Mouse (Mus musculus): ENCODE measurements around the gene Tk1. TPM values are rescaled to one million over a fixed set of nuclear protein-coding genes. Genes with fewer than 3 reads are reported as not detected.
A peak's percentile ranks its signal among the peaks of the same experiment; 100 is the strongest.

Gene Tk1
- 92.9 and 102 TPM in 2 replicates for polyA plus RNA-seq (2015; fragmentation: Nextera tagmentation; extraction: Ambion mirVana)

GRCm38 (mm10) chr11:117825333-117826101 lies at the start of gene Tk1, which contains the start of gene Afmid:
Tk1 (minus strand) TSS chr11:117826092.
Afmid (plus strand) TSS chr11:117825924.
- Histone ChIP-seq H3K9me3 (replicated peaks) (no peaks in the 10 kb centered on the region), H3K9ac (peak within 1 kb of the TSS; percentile 73), H3K36me3 (peaks cover 21% of the 10 kb centered on the region), H3K27ac (peak within 1 kb of the TSS; percentile 95), H3K4me1 (replicated peaks) (peaks cover 87% of the 10 kb centered on the region), H3K27me3 (no peaks in the 10 kb centered on the region), H3K4me2 (peak within 1 kb of the TSS; percentile 92), H3K4me3 (peak within 1 kb of the TSS; percentile 65)
- WGBS = under 1% methylated on average over 34 of the region's 34 CpGs
- peak; percentile 19; the same call in 1 of the 2 replicates for ATAC-seq (replicated peaks; ENCODE audit: insufficient number of reproducible peaks, insufficient read depth, low FRiP score, low read depth)

GRCm38 (mm10) chr11:117875681-117876080 lies 49.8 kb upstream of the Tk1 start:
- H3K4me2 ChIP-seq = no peak overlapping the region
- ATAC-seq (replicated peaks; ENCODE audit: insufficient number of reproducible peaks, insufficient read depth, low FRiP score, low read depth) = no peak
- H3K4me3 ChIP-seq = no peak overlapping the region
- no peaks in the 10 kb centered on the region for H3K36me3 ChIP-seq
- peak overlapping the region; percentile 54; the same call in 1 of the 2 replicates for H3K27ac ChIP-seq
- H3K4me1 ChIP-seq (replicated peaks) = peaks cover 48% of the 10 kb centered on the region
- WGBS = 11% methylated on average over 6 of the region's 6 CpGs
- no peak overlapping the region for H3K9ac ChIP-seq
- no peaks in the 10 kb centered on the region for H3K9me3 ChIP-seq (replicated peaks)
- H3K27me3 ChIP-seq = no peaks in the 10 kb centered on the region; the same call in 1 of the 2 replicates

GRCm38 (mm10) chr11:117874419-117874818 lies 48.5 kb upstream of the Tk1 start:
- Histone ChIP-seq H3K9me3 (replicated peaks) (no peaks in the 10 kb centered on the region), H3K9ac (no peak overlapping the region), H3K36me3 (no peaks in the 10 kb centered on the region), H3K27ac (no peak overlapping the region), H3K4me3 (no peak overlapping the region), H3K4me2 (no peak overlapping the region), H3K27me3 (no peaks in the 10 kb centered on the region), H3K4me1 (replicated peaks) (peaks cover 49% of the 10 kb centered on the region)
- no peak for ATAC-seq (replicated peaks; ENCODE audit: insufficient number of reproducible peaks, insufficient read depth, low FRiP score, low read depth)
- WGBS = 64% methylated on average over 4 of the region's 4 CpGs

GRCm38 (mm10) chr11:117872861-117873608 lies 47.1 kb upstream of the Tk1 start, which contains the start of gene Tha1:
Tha1 (minus strand) TSS chr11:117873481.
- Histone ChIP-seq H3K27ac (peak within 1 kb of the TSS; percentile 76), H3K36me3 (no peaks in the 10 kb centered on the region), H3K9me3 (replicated peaks) (no peaks in the 10 kb centered on the region), H3K4me3 (peak within 1 kb of the TSS; percentile 88), H3K27me3 (no peaks in the 10 kb centered on the region), H3K9ac (peak within 1 kb of the TSS; percentile 80), H3K4me2 (peak within 1 kb of the TSS; percentile 99), H3K4me1 (replicated peaks) (peaks cover 37% of the 10 kb centered on the region)
- peak; percentile 77 for ATAC-seq (replicated peaks; ENCODE audit: insufficient number of reproducible peaks, insufficient read depth, low FRiP score, low read depth)
- WGBS = 1% methylated on average over 51 of the region's 51 CpGs

- no peak overlapping the region for H3K27ac ChIP-seq
- no peaks in the 10 kb centered on the region for H3K27me3 ChIP-seq
- 58% methylated on average over 12 of the region's 12 CpGs for WGBS
- H3K36me3 ChIP-seq = no peaks in the 10 kb centered on the region
- peaks cover 30% of the 10 kb centered on the region for H3K4me1 ChIP-seq (replicated peaks)
- no peaks in the 10 kb centered on the region for H3K9me3 ChIP-seq (replicated peaks)
- H3K9ac ChIP-seq = no peak overlapping the region
- no peak for ATAC-seq (replicated peaks; ENCODE audit: insufficient number of reproducible peaks, insufficient read depth, low FRiP score, low read depth)
- no peak overlapping the region for H3K4me3 ChIP-seq
- H3K4me2 ChIP-seq = peak overlapping the region; percentile 99
Observed at GRCm38 (mm10) chr11:117871911-117872584, 46.2 kb upstream of the Tk1 start.

GRCm38 (mm10) chr11:117871376-117871775 lies 45.5 kb upstream of the Tk1 start:
- H3K4me1 ChIP-seq (replicated peaks) = peaks cover 30% of the 10 kb centered on the region
- H3K27ac ChIP-seq = no peak overlapping the region
- no peak overlapping the region for H3K4me3 ChIP-seq
- H3K9me3 ChIP-seq (replicated peaks) = no peaks in the 10 kb centered on the region
- no peak overlapping the region for H3K9ac ChIP-seq
- no peak overlapping the region for H3K4me2 ChIP-seq
- no peak for ATAC-seq (replicated peaks; ENCODE audit: insufficient number of reproducible peaks, insufficient read depth, low FRiP score, low read depth)
- WGBS = 66% methylated on average over 5 of the region's 5 CpGs
- no peaks in the 10 kb centered on the region for H3K36me3 ChIP-seq
- no peaks in the 10 kb centered on the region for H3K27me3 ChIP-seq

- no peak overlapping the region for H3K9ac ChIP-seq
- no peak overlapping the region for H3K4me3 ChIP-seq
- no peaks in the 10 kb centered on the region for H3K36me3 ChIP-seq
- ATAC-seq (replicated peaks; ENCODE audit: insufficient number of reproducible peaks, insufficient read depth, low FRiP score, low read depth) = no peak
- no peak overlapping the region for H3K4me2 ChIP-seq
- 35% methylated on average over 12 of the region's 12 CpGs for WGBS
- no peaks in the 10 kb centered on the region for H3K27me3 ChIP-seq
- H3K9me3 ChIP-seq (replicated peaks) = no peaks in the 10 kb centered on the region
- peaks cover 27% of the 10 kb centered on the region for H3K4me1 ChIP-seq (replicated peaks)
- no peak overlapping the region for H3K27ac ChIP-seq
Observed at GRCm38 (mm10) chr11:117870688-117871365, 44.9 kb upstream of the Tk1 start.

GRCm38 (mm10) chr11:117865988-117866387 lies 40.1 kb upstream of the Tk1 start:
- H3K27me3 ChIP-seq = peaks cover 35% of the 10 kb centered on the region
- ATAC-seq (replicated peaks; ENCODE audit: insufficient number of reproducible peaks, insufficient read depth, low FRiP score, low read depth) = no peak
- WGBS = 46% methylated on average over 6 of the region's 6 CpGs

GRCm38 (mm10) chr11:117864805-117865204 lies 38.9 kb upstream of the Tk1 start:
- Histone ChIP-seq H3K9me3 (replicated peaks) (no peaks in the 10 kb centered on the region), H3K27me3 (peaks cover 47% of the 10 kb centered on the region), H3K36me3 (no peaks in the 10 kb centered on the region), H3K27ac (no peak overlapping the region), H3K4me3 (no peak overlapping the region), H3K4me2 (no peak overlapping the region), H3K9ac (no peak overlapping the region), H3K4me1 (replicated peaks) (peaks cover 4% of the 10 kb centered on the region)
- 55% methylated on average over 2 of the region's 2 CpGs for WGBS
- ATAC-seq (replicated peaks; ENCODE audit: insufficient number of reproducible peaks, insufficient read depth, low FRiP score, low read depth) = no peak

More at GRCm38 (mm10) chr11:117865988-117866387, 40.1 kb upstream of the Tk1 start:
- Histone ChIP-seq H3K4me1 (replicated peaks) (peaks cover 6% of the 10 kb centered on the region), H3K4me3 (no peak overlapping the region), H3K9ac (no peak overlapping the region), H3K36me3 (no peaks in the 10 kb centered on the region), H3K27ac (no peak overlapping the region), H3K9me3 (replicated peaks) (no peaks in the 10 kb centered on the region), H3K4me2 (no peak overlapping the region)

GRCm38 (mm10) chr11:117863174-117863856 lies 37.4 kb upstream of the Tk1 start:
- ATAC-seq (replicated peaks; ENCODE audit: insufficient number of reproducible peaks, insufficient read depth, low FRiP score, low read depth) = no peak
- peaks cover 60% of the 10 kb centered on the region for H3K27me3 ChIP-seq
- H3K4me1 ChIP-seq (replicated peaks) = peaks cover 4% of the 10 kb centered on the region
- 42% methylated on average over 11 of the region's 11 CpGs for WGBS
- H3K4me3 ChIP-seq = no peak overlapping the region
- no peaks in the 10 kb centered on the region for H3K36me3 ChIP-seq
- no peak overlapping the region for H3K4me2 ChIP-seq
- H3K27ac ChIP-seq = no peak overlapping the region
- H3K9me3 ChIP-seq (replicated peaks) = no peaks in the 10 kb centered on the region
- H3K9ac ChIP-seq = no peak overlapping the region
